Mouse (Mus musculus) midbrain, embryonic 13.5 days (tissue): Measurements from ENCODE around the gene Trim13. TPM values are rescaled to one million over a fixed set of nuclear protein-coding genes. Genes with fewer than 3 reads are reported as not detected.
"Not testable (repeated sequence)": the region's sequence is repeated elsewhere in the genome, so short reads cannot be mapped to it uniquely, and the experiment has no call there.

Source experiments
- ATAC-seq: fragments of 200-750 bp; cut with Nextera tagmentation; 2 replicates; pipeline ENCODE4 v1.8.0; 2017; ENCODE audit warnings: mild to moderate bottlenecking, moderate TSS enrichment, moderate library complexity
- H3K27ac ChIP-seq: fragments of 300-500 bp; sonication (generic); 2 replicates; pipeline ENCODE4 v1.5.1; 2015; ENCODE audit warnings: inconsistent platforms, mild to moderate bottlenecking, moderate library complexity
- H3K27me3 ChIP-seq: fragments of 300-500 bp; sonication (generic); 2 replicates; pipeline ENCODE4 v1.6.1; 2015; ENCODE audit warnings: mild to moderate bottlenecking, inconsistent platforms
- H3K36me3 ChIP-seq: fragments of 300-500 bp; sonication (generic); 2 replicates; pipeline ENCODE4 v1.6.1; 2015; ENCODE audit warnings: mild to moderate bottlenecking, inconsistent platforms
- H3K4me1 ChIP-seq: fragments of 300-500 bp; sonication (generic); replicated peaks from 2 replicates; pipeline ENCODE4 v1.6.1; 2015; ENCODE audit warnings: inconsistent platforms
- H3K4me2 ChIP-seq: fragments of 300-500 bp; sonication (generic); replicated peaks from 2 replicates; pipeline ENCODE4 v1.6.1; 2015; ENCODE audit warnings: moderate library complexity, mild to moderate bottlenecking, inconsistent platforms
- H3K4me3 ChIP-seq: fragments of 300-500 bp; sonication (generic); replicated peaks from 2 replicates; pipeline ENCODE4 v1.5.1; 2015; ENCODE audit warnings: mild to moderate bottlenecking, inconsistent platforms
- H3K9ac ChIP-seq: fragments of 300-500 bp; sonication (generic); replicated peaks from 2 replicates; pipeline ENCODE4 v1.6.1; 2015; ENCODE audit warnings: mild to moderate bottlenecking, inconsistent platforms
- H3K9me3 ChIP-seq: fragments of 300-500 bp; sonication (generic); 2 replicates; pipeline ENCODE4 v1.6.1; 2016; ENCODE audit warnings: mild to moderate bottlenecking, inconsistent platforms
- WGBS: fragments of 180-500 bp; shearing (Covaris S2); methylation state at CpG from one replicate; pipeline ENCODE4 v1.1.7; 2015; 5-methylcytosine and 5-hydroxymethylcytosine counted together
- polyA plus RNA-seq: library from polyadenylated mRNA; unstranded; fragments of >200 nt; fragmentation: Nextera tagmentation; extraction: Ambion mirVana; gene quantifications from 2 replicates; pipeline ENCODE4 v1.2.1, GENCODE M21; 2015

The Trim13 gene
- polyA plus RNA-seq: 48.4 and 54.0 TPM in 2 replicates

- peak within 1 kb of the TSS; percentile 84 for H3K4me3 ChIP-seq
- H3K9ac ChIP-seq: no peak within 1 kb of the TSS
- peak within 1 kb of the TSS; percentile 68 for H3K4me2 ChIP-seq
- no peak for ATAC-seq
- H3K27me3 ChIP-seq: no peaks in the 10 kb centered on the region
- WGBS: 48% methylated on average over 5 of the region's 5 CpGs
- no peaks in the 10 kb centered on the region for H3K36me3 ChIP-seq
- H3K27ac ChIP-seq: no peak within 1 kb of the TSS
- peaks cover 25% of the 10 kb centered on the region for H3K4me1 ChIP-seq
- no peaks in the 10 kb centered on the region for H3K9me3 ChIP-seq
Measured at GRCm38 (mm10) chr14:61597968-61598367, at the start of gene Trim13. Trim13 (plus strand) TSS chr14:61598247.

- H3K9me3 ChIP-seq: no peaks in the 10 kb centered on the region
- H3K36me3 ChIP-seq: peaks cover 8% of the 10 kb centered on the region
- WGBS: 96% methylated on average over 1 of the region's 1 CpGs
- no peak overlapping the region for H3K27ac ChIP-seq
- ATAC-seq: no peak
- no peak overlapping the region for H3K4me2 ChIP-seq
- no peaks in the 10 kb centered on the region for H3K4me1 ChIP-seq
- H3K9ac ChIP-seq: no peak overlapping the region
- no peak overlapping the region for H3K4me3 ChIP-seq
- no peaks in the 10 kb centered on the region for H3K27me3 ChIP-seq
Measured at GRCm38 (mm10) chr14:61548614-61549013, 49.4 kb upstream of the Trim13 start.

GRCm38 (mm10) chr14:61555931-61556288, 42.1 kb upstream of the Trim13 start:
- no peaks in the 10 kb centered on the region for H3K9me3 ChIP-seq
- WGBS: 11% methylated on average over 6 of the region's 6 CpGs
- H3K27me3 ChIP-seq: no peaks in the 10 kb centered on the region
- peak overlapping the region; percentile 80 for H3K4me2 ChIP-seq
- ATAC-seq: no peak
- 0 out of 2 replicates have a peak, but pooled peaks cover 9% of the 10 kb centered on the region for H3K4me1 ChIP-seq
- peak overlapping the region; percentile 92 for H3K27ac ChIP-seq
- H3K4me3 ChIP-seq: peak overlapping the region; percentile 69
- peak overlapping the region; percentile 77 for H3K9ac ChIP-seq
- H3K36me3 ChIP-seq: no peaks in the 10 kb centered on the region

GRCm38 (mm10) chr14:61556289-61557147, 41.5 kb upstream of the Trim13 start, which contains the start of gene Spryd7:
Spryd7 (minus strand) TSS chr14:61556886.
- no peaks in the 10 kb centered on the region for H3K36me3 ChIP-seq
- under 1% methylated on average over 72 of the region's 72 CpGs for WGBS
- H3K9me3 ChIP-seq: no peaks in the 10 kb centered on the region
- peak within 1 kb of the TSS; percentile 80 for H3K4me2 ChIP-seq
- ATAC-seq: peak; percentile 98
- H3K27me3 ChIP-seq: no peaks in the 10 kb centered on the region
- peak within 1 kb of the TSS; percentile 77 for H3K9ac ChIP-seq
- peak within 1 kb of the TSS; percentile 92 for H3K27ac ChIP-seq
- peak within 1 kb of the TSS; percentile 69 for H3K4me3 ChIP-seq
- H3K4me1 ChIP-seq: 0 out of 2 replicates have a peak, but pooled peaks cover 9% of the 10 kb centered on the region

- WGBS: 91% methylated on average over 6 of the region's 6 CpGs
- Histone ChIP-seq H3K4me2 (no peak overlapping the region), H3K4me3 (no peak overlapping the region), H3K9ac (no peak overlapping the region), H3K27ac (no peak overlapping the region), H3K9me3 (no peaks in the 10 kb centered on the region), H3K27me3 (no peaks in the 10 kb centered on the region), H3K36me3 (no peaks in the 10 kb centered on the region), H3K4me1 (0 out of 2 replicates have a peak, but pooled peaks cover 9% of the 10 kb centered on the region)
- no peak for ATAC-seq
Measured at GRCm38 (mm10) chr14:61558901-61559300, 39.1 kb upstream of the Trim13 start.

- Histone ChIP-seq H3K27ac (no peak overlapping the region), H3K9ac (no peak overlapping the region), H3K27me3 (no peaks in the 10 kb centered on the region), H3K4me1 (0 out of 2 replicates have a peak, but pooled peaks cover 9% of the 10 kb centered on the region), H3K36me3 (no peaks in the 10 kb centered on the region), H3K4me3 (no peak overlapping the region), H3K4me2 (no peak overlapping the region), H3K9me3 (no peaks in the 10 kb centered on the region)
- 71% methylated on average over 3 of the region's 3 CpGs for WGBS
- no peak for ATAC-seq
Measured at GRCm38 (mm10) chr14:61559856-61560255, 38.2 kb upstream of the Trim13 start.

GRCm38 (mm10) chr14:61566211-61566610, 31.8 kb upstream of the Trim13 start:
- 96% methylated on average over 4 of the region's 4 CpGs for WGBS
- not testable (repeated sequence) for H3K4me2 ChIP-seq, H3K27ac ChIP-seq, H3K4me1 ChIP-seq, H3K36me3 ChIP-seq, H3K9me3 ChIP-seq, H3K27me3 ChIP-seq, H3K4me3 ChIP-seq, ATAC-seq, H3K9ac ChIP-seq

GRCm38 (mm10) chr14:61569344-61569743, 28.7 kb upstream of the Trim13 start:
- Histone ChIP-seq H3K4me3 (no peak overlapping the region), H3K4me2 (no peak overlapping the region), H3K36me3 (no peaks in the 10 kb centered on the region), H3K27me3 (no peaks in the 10 kb centered on the region), H3K27ac (no peak overlapping the region), H3K9me3 (no peaks in the 10 kb centered on the region), H3K9ac (no peak overlapping the region), H3K4me1 (no peaks in the 10 kb centered on the region)
- WGBS: 72% methylated on average over 2 of the region's 2 CpGs
- no peak for ATAC-seq

- no peak overlapping the region for H3K9ac ChIP-seq
- no peaks in the 10 kb centered on the region for H3K4me1 ChIP-seq
- no peak overlapping the region for H3K4me3 ChIP-seq
- no peaks in the 10 kb centered on the region for H3K9me3 ChIP-seq
- no peak overlapping the region for H3K4me2 ChIP-seq
- 16% methylated on average over 4 of the region's 4 CpGs for WGBS
- ATAC-seq: no peak
- no peak overlapping the region for H3K27ac ChIP-seq
- H3K27me3 ChIP-seq: no peaks in the 10 kb centered on the region
- no peaks in the 10 kb centered on the region for H3K36me3 ChIP-seq
Measured at GRCm38 (mm10) chr14:61571366-61571765, 26.7 kb upstream of the Trim13 start.

- H3K4me1 ChIP-seq: no peaks in the 10 kb centered on the region
- H3K36me3 ChIP-seq: no peaks in the 10 kb centered on the region
- no peak overlapping the region for H3K4me3 ChIP-seq
- H3K9ac ChIP-seq: no peak overlapping the region
- no peak overlapping the region for H3K4me2 ChIP-seq
- H3K27me3 ChIP-seq: no peaks in the 10 kb centered on the region
- no peaks in the 10 kb centered on the region for H3K9me3 ChIP-seq
- no peak overlapping the region for H3K27ac ChIP-seq
- 81% methylated on average over 2 of the region's 2 CpGs for WGBS
- ATAC-seq: no peak
Measured at GRCm38 (mm10) chr14:61572131-61572530, 25.9 kb upstream of the Trim13 start.

GRCm38 (mm10) chr14:61575066-61575465, 23.0 kb upstream of the Trim13 start:
- H3K9me3 ChIP-seq: no peaks in the 10 kb centered on the region
- H3K4me3 ChIP-seq: no peak overlapping the region
- no peak overlapping the region for H3K27ac ChIP-seq
- no peak for ATAC-seq
- H3K4me2 ChIP-seq: no peak overlapping the region
- whole genome bisulfite sequencing: 87% methylated on average over 10 of the region's 10 CpGs
- no peak overlapping the region for H3K9ac ChIP-seq
- H3K36me3 ChIP-seq: no peaks in the 10 kb centered on the region
- H3K27me3 ChIP-seq: no peaks in the 10 kb centered on the region
- H3K4me1 ChIP-seq: no peaks in the 10 kb centered on the region

- no peak for ATAC-seq
- Histone ChIP-seq H3K27ac (no peak overlapping the region), H3K9ac (no peak overlapping the region)
Measured at GRCm38 (mm10) chr14:61575941-61576340, 22.1 kb upstream of the Trim13 start.

More at GRCm38 (mm10) chr14:61575941-61576340, 22.1 kb upstream of the Trim13 start:
- no peaks in the 10 kb centered on the region for H3K9me3 ChIP-seq
- no peak overlapping the region for H3K4me2 ChIP-seq
- 91% methylated on average over 8 of the region's 8 CpGs for WGBS
- H3K36me3 ChIP-seq: no peaks in the 10 kb centered on the region
- H3K27me3 ChIP-seq: no peaks in the 10 kb centered on the region
- H3K4me1 ChIP-seq: no peaks in the 10 kb centered on the region
- H3K4me3 ChIP-seq: no peak overlapping the region
